Mouse (Mus musculus): ENCODE data around the gene Tex33.
A peak's percentile ranks its signal among the peaks of the same experiment; 100 is the strongest.
"Not testable (repeated sequence)": the region's sequence is repeated elsewhere in the genome, so short reads cannot be mapped to it uniquely, and the experiment has no call there.

The Tex33 gene

GRCm38 (mm10) chr15:78374204-78374603, 21.5 kb downstream of the Tex33 start:
- no peak for DNase-seq (ENCODE audit: low read depth)

GRCm38 (mm10) chr15:78372796-78373195, 22.9 kb downstream of the Tex33 start:
- DNase-seq (ENCODE audit: low read depth), result no peak

- no peak for DNase-seq (ENCODE audit: low read depth)
Observed at GRCm38 (mm10) chr15:78369641-78370040, 26.1 kb downstream of the Tex33 start.

GRCm38 (mm10) chr15:78368926-78369346, 26.8 kb downstream of the Tex33 start:
- peak; percentile 63 for DNase-seq (ENCODE audit: low read depth)

GRCm38 (mm10) chr15:78367811-78368210, 27.9 kb downstream of the Tex33 start:
- no peak for DNase-seq (ENCODE audit: low read depth)

- no peak for DNase-seq (ENCODE audit: low read depth)
Observed at GRCm38 (mm10) chr15:78366875-78367274, 28.8 kb downstream of the Tex33 start.

GRCm38 (mm10) chr15:78365916-78366315, 29.8 kb downstream of the Tex33 start:
- DNase-seq (ENCODE audit: low read depth), result no peak

GRCm38 (mm10) chr15:78355548-78355947, 40.2 kb downstream of the Tex33 start:
- DNase-seq (ENCODE audit: low read depth), result no peak

GRCm38 (mm10) chr15:78354958-78355357, 40.8 kb downstream of the Tex33 start:
- DNase-seq (ENCODE audit: low read depth), result peak; percentile 54

GRCm38 (mm10) chr15:78351586-78352165, 44.0 kb downstream of the Tex33 start:
- DNase-seq (ENCODE audit: low read depth), result no peak

- DNase-seq (ENCODE audit: low read depth), result no peak
Observed at GRCm38 (mm10) chr15:78344567-78344966, 51.1 kb downstream of the Tex33 start.

GRCm38 (mm10) chr15:78343683-78344082, 52.0 kb downstream of the Tex33 start:
- DNase-seq (ENCODE audit: low read depth), result no peak

- DNase-seq (ENCODE audit: low read depth), result not testable (repeated sequence)
Observed at GRCm38 (mm10) chr15:78340919-78341318, 54.8 kb downstream of the Tex33 start.

- DNase-seq (ENCODE audit: low read depth), result peak; percentile 24
Observed at GRCm38 (mm10) chr15:78339627-78340423, 55.9 kb downstream of the Tex33 start.

- no peak for DNase-seq (ENCODE audit: low read depth)
Observed at GRCm38 (mm10) chr15:78334380-78334779, 61.3 kb downstream of the Tex33 start.

- no peak for DNase-seq (ENCODE audit: low read depth)
Observed at GRCm38 (mm10) chr15:78332981-78333380, 62.7 kb downstream of the Tex33 start.

GRCm38 (mm10) chr15:78331523-78332340, 64.0 kb downstream of the Tex33 start:
- no peak for DNase-seq (ENCODE audit: low read depth)

GRCm38 (mm10) chr15:78330706-78331105, 65.0 kb downstream of the Tex33 start:
- no peak for DNase-seq (ENCODE audit: low read depth)

GRCm38 (mm10) chr15:78329972-78330371, 65.7 kb downstream of the Tex33 start:
- not testable (repeated sequence) for DNase-seq (ENCODE audit: low read depth)

- no peak for DNase-seq (ENCODE audit: low read depth)
Observed at GRCm38 (mm10) chr15:78328520-78329097, 67.1 kb downstream of the Tex33 start.
